Mouse (Mus musculus) MEL-GATA-1-ER (cell line): ENCODE measurements around the gene Tmprss3.

Experiments used
- DNase-seq: peaks from one replicate; pipeline ENCODE4 v3.0.0-alpha.2; 2012; ENCODE audit warnings: low read depth; ENCODE audit errors: extremely low read depth

The Tmprss3 gene

GRCm38 (mm10) chr17:31195207-31195606, 3.6 kb downstream of the Tmprss3 start:
- DNase-seq: no peak

DNA sequence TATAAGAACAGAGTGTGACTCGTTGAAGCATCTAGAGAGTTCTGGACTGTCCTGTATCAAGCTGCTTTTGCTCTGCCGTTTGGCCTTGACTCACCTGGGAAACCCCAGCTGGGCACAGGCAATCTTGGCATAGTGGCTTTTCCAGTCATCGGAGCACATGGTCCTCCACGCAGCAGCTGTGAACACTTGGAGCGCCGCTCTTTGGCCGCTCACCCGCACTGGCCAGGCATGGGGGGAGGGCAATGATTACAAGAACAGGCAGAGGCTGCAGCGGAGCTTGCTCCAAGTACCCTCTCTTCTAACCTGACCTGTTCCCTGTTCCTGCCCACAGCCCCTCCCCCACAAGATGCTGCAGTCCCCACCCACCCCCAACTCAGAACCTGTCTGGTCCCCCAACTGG, 5.4 kb downstream of the Tmprss3 start:
- DNase-seq: no peak

- no peak for DNase-seq
These were observed 6.1 kb downstream of the Tmprss3 start for GRCm38 (mm10) chr17:31192663-31193062.

GRCm38 (mm10) chr17:31191825-31192224, 7.0 kb downstream of the Tmprss3 start:
- no peak for DNase-seq

GRCm38 (mm10) chr17:31187370-31187769, 11.4 kb downstream of the Tmprss3 start:
- no peak for DNase-seq

DNA sequence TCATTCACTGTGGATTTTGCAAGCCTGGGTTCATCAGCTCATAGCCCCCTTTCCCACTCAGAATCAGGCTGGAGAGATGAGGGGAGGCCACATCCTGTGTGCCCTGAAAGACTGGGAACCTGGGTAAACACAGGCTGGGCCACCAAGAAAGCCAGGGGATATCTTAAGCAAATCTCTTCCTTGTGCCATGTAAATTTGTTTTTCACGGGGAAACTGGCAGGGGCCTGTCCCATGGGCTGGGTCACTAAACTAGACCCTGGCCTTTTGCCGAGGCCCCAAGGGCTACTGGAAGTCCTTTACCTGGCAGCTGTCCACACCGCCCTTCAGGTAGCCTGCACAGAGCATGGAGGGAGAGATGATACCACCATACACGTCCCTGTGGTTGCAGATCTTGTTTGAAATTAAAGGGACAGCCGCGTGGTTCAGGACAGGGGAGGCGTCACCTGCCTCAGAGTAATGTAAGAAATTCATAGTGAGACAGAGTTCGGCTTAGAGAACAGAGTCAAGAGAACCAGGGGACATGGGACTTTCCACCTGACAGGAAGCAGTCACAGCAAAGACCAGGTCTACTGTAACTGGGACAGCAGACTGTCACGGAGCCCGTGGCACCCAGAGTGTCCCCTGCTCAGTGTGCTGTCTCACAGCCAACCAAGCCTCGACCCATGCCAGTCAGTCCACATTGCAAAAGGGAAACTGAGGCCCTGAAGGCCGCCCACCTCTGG, 14.3 kb downstream of the Tmprss3 start:
- no peak for DNase-seq

GRCm38 (mm10) chr17:31183180-31183974, 15.4 kb downstream of the Tmprss3 start:
- DNase-seq: no peak

- DNase-seq: no peak
These were observed 17.3 kb downstream of the Tmprss3 start for GRCm38 (mm10) chr17:31181490-31181889.

GRCm38 (mm10) chr17:31176321-31176720, 22.5 kb downstream of the Tmprss3 start:
- no peak for DNase-seq

- no peak for DNase-seq
These were observed 29.0 kb downstream of the Tmprss3 start for GRCm38 (mm10) chr17:31169796-31170195.

- DNase-seq: no peak
These were observed 33.6 kb downstream of the Tmprss3 start, which contains the start of gene Tff1 for GRCm38 (mm10) chr17:31165127-31165526. TSS of gene Tff1 (minus strand) at chr17:31165277.

- no peak for DNase-seq
These were observed 35.0 kb downstream of the Tmprss3 start for GRCm38 (mm10) chr17:31163821-31164220.

GRCm38 (mm10) chr17:31162607-31163006, 36.2 kb downstream of the Tmprss3 start:
- DNase-seq: no peak

DNA sequence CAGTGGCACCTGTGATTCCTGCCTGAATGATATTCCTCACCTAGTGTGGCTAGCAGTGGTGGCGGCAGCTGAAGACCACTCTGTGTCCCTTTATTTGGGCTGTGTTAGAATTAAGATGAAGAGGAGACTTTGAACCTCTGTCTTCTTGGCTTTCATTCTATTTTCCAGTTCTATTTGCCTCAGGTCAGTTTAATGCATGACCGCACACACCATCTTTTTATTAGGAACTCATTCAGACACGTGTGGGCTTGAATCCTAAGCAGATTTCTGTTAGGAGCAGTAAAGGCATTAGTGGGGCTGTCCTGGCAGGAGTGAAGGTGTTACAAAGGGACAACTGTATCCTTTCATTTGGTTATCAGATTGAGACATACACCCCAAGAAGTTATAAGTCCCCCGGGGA, 38.5 kb downstream of the Tmprss3 start:
- no peak for DNase-seq

- no peak for DNase-seq
These were observed 40.9 kb downstream of the Tmprss3 start for GRCm38 (mm10) chr17:31157921-31158320.

DNA sequence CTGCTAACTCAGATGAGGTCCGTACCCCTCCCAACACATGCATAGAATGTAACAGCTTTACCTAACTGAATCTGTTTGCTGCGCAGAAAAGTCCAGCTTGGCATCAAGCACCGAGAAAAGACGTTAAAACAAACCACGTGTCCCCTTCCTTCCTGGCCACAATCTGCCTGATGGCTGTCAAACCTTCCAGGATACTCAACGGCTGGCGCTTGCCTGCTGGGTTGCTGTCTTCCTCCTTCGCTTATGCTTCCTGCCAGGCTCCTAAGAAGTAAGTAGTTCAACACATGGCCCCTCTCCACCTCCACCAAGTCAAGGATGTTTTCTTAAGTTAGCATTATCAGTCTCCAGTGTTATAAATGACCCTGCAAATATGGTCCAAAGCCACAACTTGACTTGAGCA, 45.0 kb downstream of the Tmprss3 start:
- no peak for DNase-seq

DNA sequence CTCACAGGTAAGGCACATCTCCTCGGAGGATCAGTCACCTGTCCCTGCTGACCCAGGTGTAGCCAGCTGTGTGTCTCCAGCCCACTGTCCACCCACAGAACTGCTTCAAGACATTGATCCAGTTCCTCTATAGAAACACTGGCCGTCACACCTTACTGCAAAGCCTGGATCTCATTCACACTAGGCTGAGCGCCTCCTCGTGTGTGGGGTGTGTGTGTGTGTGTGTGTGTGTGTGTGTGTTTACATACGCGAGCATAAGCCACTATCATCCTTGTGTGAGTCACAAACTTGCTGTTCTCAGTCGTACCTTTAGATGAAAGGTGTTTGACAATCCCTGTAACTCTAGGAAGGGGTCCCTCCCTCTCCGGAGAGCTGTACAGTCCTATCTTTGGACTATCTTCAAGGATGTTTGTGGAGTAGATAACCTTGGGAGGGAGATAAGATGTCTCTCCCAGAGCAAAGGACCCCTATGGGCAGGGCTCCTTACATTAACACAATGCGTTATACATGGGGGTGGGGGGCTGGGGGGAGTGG, 45.7 kb downstream of the Tmprss3 start:
- DNase-seq: no peak

DNA sequence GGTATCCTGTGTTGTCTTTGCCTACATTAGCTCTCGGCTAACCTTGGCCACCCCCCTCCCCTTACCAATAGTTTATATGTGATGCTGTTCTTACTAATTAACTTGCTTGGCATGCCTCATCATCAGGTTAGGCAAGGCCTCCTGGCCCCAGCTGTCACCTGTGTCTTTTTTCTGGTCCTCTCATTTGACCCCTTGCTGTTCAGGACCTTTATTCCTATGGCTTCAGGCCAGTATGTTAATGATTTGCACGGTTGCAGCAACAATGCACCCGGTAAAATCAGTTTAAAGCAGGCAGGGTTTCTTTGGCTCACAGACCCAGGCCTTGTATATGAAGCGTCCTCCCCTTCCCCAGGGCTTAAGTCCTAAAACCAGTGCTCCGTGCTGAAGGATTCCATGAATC, 46.3 kb downstream of the Tmprss3 start:
- no peak for DNase-seq

DNA sequence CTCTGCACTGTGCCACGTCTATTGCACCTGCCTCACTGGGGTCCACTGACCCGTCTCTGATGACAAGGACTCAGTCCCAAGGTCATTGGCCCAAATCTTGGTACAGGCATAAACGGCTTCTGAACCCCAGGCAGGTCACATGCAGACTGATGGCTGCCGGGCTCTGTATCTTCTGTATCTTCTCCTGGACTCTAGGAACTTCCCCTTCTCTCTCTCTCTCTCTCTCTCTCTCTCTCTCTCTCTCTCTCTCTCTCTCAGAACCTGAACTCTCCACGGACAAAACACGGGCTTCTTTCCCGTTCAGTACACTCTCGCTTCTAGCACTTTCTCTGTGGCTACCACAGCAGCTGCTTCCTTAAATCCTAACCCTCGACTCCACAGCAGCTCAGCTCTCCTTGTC, 52.8 kb downstream of the Tmprss3 start:
- no peak for DNase-seq

- DNase-seq: no peak
These were observed 54.4 kb downstream of the Tmprss3 start, which contains the start of gene Tff2 for GRCm38 (mm10) chr17:31144040-31145037. TSS of gene Tff2 (minus strand) at chr17:31144282.

GRCm38 (mm10) chr17:31142116-31142515, 56.7 kb downstream of the Tmprss3 start:
- no peak for DNase-seq
